Mouse (Mus musculus) forebrain, postnatal 0 days (tissue): ENCODE measurements around the gene Rccd1. TPM values are rescaled to one million over a fixed set of nuclear protein-coding genes. Genes with fewer than 3 reads are reported as not detected.

ENCODE experiments used
- ATAC-seq: fragments of 200-750 bp; cut with Nextera tagmentation; 2 replicates; pipeline ENCODE4 v1.8.0; 2017; ENCODE audit warnings: mild to moderate bottlenecking, moderate library complexity
- DNase-seq: peaks from one replicate; pipeline ENCODE4 v3.0.0-alpha.2; 2015
- H3K27ac ChIP-seq: fragments of 300-500 bp; sonication (generic); 2 replicates; pipeline ENCODE4 v1.5.1; 2014; ENCODE audit warnings: low read depth, mild to moderate bottlenecking, antibody characterized with exemption, low read length, moderate library complexity, mixed read lengths
- H3K27me3 ChIP-seq: fragments of 300-500 bp; sonication (generic); 2 replicates; pipeline ENCODE4 v1.6.1; 2014; ENCODE audit warnings: mild to moderate bottlenecking, low read length, mixed read lengths; ENCODE audit not compliant: insufficient read depth
- H3K36me3 ChIP-seq: fragments of 300-500 bp; sonication (generic); 2 replicates; pipeline ENCODE4 v1.6.1; 2014; ENCODE audit warnings: mild to moderate bottlenecking, moderate library complexity; ENCODE audit not compliant: insufficient read depth
- H3K4me1 ChIP-seq: fragments of 300-500 bp; sonication (generic); 2 replicates; pipeline ENCODE4 v1.6.1; 2014; ENCODE audit warnings: antibody characterized with exemption; ENCODE audit not compliant: insufficient read depth
- H3K4me2 ChIP-seq: fragments of 300-500 bp; sonication (generic); 2 replicates; pipeline ENCODE4 v1.6.1; 2014; ENCODE audit warnings: low read depth, mild to moderate bottlenecking, moderate library complexity
- H3K4me3 ChIP-seq: fragments of 300-500 bp; sonication (generic); 2 replicates; pipeline ENCODE4 v1.5.1; 2014; ENCODE audit warnings: low read depth, low read length, mixed read lengths
- H3K9ac ChIP-seq: fragments of 300-500 bp; sonication (generic); 2 replicates; pipeline ENCODE4 v1.6.1; 2014; ENCODE audit warnings: mild to moderate bottlenecking
- H3K9me3 ChIP-seq: fragments of 300-500 bp; sonication (generic); 2 replicates; pipeline ENCODE4 v1.6.1; 2016; ENCODE audit warnings: low read length
- CTCF ChIP-seq: sonication (generic); IDR thresholded peaks from 2 replicates; pipeline ENCODE4 v1.5.1; 2016; ENCODE audit warnings: antibody characterized with exemption, control low read depth, low read depth
- WGBS: fragments of 180-500 bp; shearing (Covaris S2); extraction: QIAGEN DNeasy Blood & Tissue Kit; methylation state at CpG from one replicate; pipeline ENCODE4 v1.1.7; 2014; 5-methylcytosine and 5-hydroxymethylcytosine counted together
- polyA plus RNA-seq: library from polyadenylated mRNA; unstranded; fragments of >200 nt; fragmentation: Nextera tagmentation; extraction: Ambion mirVana; gene quantifications from 2 replicates; pipeline ENCODE4 v1.2.1, GENCODE M21; 2015
- total RNA-seq: library from RNA; depleted of rRNA; stranded (reverse); fragments of >200 nt; gene quantifications from 2 replicates; pipeline ENCODE4 v1.2.3, GENCODE M21; 2014

The Rccd1 gene
- total and polyA plus RNA-seq, 2 experiments from 2014 or later: 7.0 to 38.9 TPM

DNA sequence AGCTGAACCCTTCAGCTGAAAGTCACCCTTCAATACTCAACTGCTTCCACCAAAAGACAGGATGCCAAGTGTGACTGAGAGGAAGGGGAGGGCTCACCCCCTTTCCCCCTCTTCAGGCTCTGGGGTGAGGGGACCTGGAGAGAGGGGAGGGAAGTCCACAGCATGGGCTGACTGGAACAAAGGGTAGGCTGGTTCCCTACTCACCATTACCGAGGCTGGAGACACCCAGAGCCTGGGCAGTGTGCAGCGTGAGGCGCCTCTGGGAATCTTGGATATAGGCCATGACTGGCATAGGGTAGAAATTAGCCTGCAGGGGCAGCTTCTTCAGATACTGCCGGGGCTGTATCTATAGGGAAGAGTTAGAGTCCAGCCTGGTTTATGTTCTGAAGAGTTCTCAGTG is 33.8 kb upstream of the Rccd1 start:
- Histone ChIP-seq H3K4me2 (no peak overlapping the region), H3K9ac (no peak overlapping the region), H3K4me3 (no peak overlapping the region), H3K27me3 (no peaks in the 10 kb centered on the region), H3K36me3 (peaks cover 89% of the 10 kb centered on the region), H3K4me1 (no peaks in the 10 kb centered on the region), H3K9me3 (no peaks in the 10 kb centered on the region), H3K27ac (no peak overlapping the region)
- ATAC-seq (no peak), DNase-seq (no peak)
- whole genome bisulfite sequencing: 47% methylated on average over 4 of the region's 4 CpGs
- no peak for TF ChIP-seq CTCF

GRCm38 (mm10) chr7:80357156-80357555 is 32.9 kb upstream of the Rccd1 start:
- H3K36me3 ChIP-seq: peaks cover 89% of the 10 kb centered on the region
- no peak for DNase-seq
- H3K9ac ChIP-seq: no peak overlapping the region
- TF ChIP-seq CTCF: no peak
- no peaks in the 10 kb centered on the region for H3K9me3 ChIP-seq
- H3K27ac ChIP-seq: no peak overlapping the region
- WGBS: 17% methylated on average over 8 of the region's 8 CpGs
- no peak overlapping the region for H3K4me2 ChIP-seq
- no peak overlapping the region for H3K4me3 ChIP-seq
- H3K4me1 ChIP-seq: no peaks in the 10 kb centered on the region
- no peaks in the 10 kb centered on the region for H3K27me3 ChIP-seq
- ATAC-seq: peak; percentile 83

GRCm38 (mm10) chr7:80356351-80356750 is 32.1 kb upstream of the Rccd1 start:
- Histone ChIP-seq H3K36me3 (peaks cover 88% of the 10 kb centered on the region), H3K4me2 (no peak overlapping the region), H3K27ac (no peak overlapping the region), H3K9ac (no peak overlapping the region), H3K27me3 (no peaks in the 10 kb centered on the region), H3K4me1 (no peaks in the 10 kb centered on the region), H3K9me3 (no peaks in the 10 kb centered on the region), H3K4me3 (no peak overlapping the region)
- 86% methylated on average over 13 of the region's 13 CpGs for WGBS
- no peak for DNase-seq
- ATAC-seq: no peak
- TF ChIP-seq CTCF: no peak

DNA sequence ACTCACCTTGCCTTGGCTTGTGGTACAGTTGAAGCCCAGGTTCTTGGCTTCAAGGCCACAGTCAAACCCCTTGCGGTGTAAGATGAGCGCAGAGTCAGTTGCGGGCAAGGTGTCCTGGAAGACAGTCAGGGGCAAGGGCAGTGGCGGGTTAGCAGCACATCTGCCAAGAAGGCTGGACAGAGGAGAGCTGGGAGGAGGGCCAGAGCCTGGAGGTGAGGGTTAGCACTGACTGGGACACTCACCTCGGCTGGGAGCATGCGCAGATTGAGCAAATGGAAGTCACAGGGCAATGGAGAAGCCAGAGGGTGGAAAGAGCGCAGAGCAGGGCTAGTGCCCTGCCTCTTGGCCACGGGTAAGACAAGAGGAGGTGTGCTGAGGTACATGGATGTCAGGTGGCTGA is 28.7 kb upstream of the Rccd1 start:
- 93% methylated on average over 8 of the region's 8 CpGs for WGBS
- no peaks in the 10 kb centered on the region for H3K4me1 ChIP-seq
- no peak overlapping the region for H3K9ac ChIP-seq
- no peak for ATAC-seq
- H3K36me3 ChIP-seq: peaks cover 71% of the 10 kb centered on the region
- no peak for TF ChIP-seq CTCF
- no peaks in the 10 kb centered on the region for H3K9me3 ChIP-seq
- no peak overlapping the region for H3K4me2 ChIP-seq
- H3K27me3 ChIP-seq: no peaks in the 10 kb centered on the region
- no peak for DNase-seq
- H3K27ac ChIP-seq: no peak overlapping the region
- no peak overlapping the region for H3K4me3 ChIP-seq

DNA sequence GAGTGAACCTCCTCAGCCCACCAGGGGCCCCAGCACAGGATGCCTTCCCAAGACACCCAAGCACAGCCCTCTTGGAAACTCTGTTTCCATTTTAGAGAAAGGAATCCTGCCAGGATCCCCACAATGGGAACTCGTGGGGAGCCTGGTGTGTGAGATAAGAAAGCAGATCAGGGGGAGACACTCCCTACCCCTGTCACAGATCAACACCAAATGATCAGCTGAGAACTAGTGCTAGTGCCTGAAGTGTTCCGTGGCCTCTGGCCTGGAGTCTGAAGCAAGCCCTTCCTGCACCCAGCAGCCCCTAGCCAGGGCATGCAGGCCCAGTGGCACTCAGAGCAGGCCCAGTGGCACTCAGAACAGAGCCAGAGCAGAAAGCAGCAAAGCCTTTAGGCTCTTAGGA is 26.6 kb upstream of the Rccd1 start:
- Histone ChIP-seq H3K9me3 (no peaks in the 10 kb centered on the region), H3K4me2 (no peak overlapping the region), H3K9ac (no peak overlapping the region), H3K4me1 (no peaks in the 10 kb centered on the region), H3K4me3 (no peak overlapping the region), H3K36me3 (peaks cover 50% of the 10 kb centered on the region), H3K27me3 (no peaks in the 10 kb centered on the region), H3K27ac (no peak overlapping the region)
- no peak for TF ChIP-seq CTCF
- ATAC-seq (no peak), DNase-seq (no peak)
- WGBS: 77% methylated on average over 2 of the region's 2 CpGs

- no peaks in the 10 kb centered on the region for H3K9me3 ChIP-seq
- H3K27me3 ChIP-seq: no peaks in the 10 kb centered on the region
- DNase-seq: no peak
- H3K36me3 ChIP-seq: peaks cover 31% of the 10 kb centered on the region
- H3K4me3 ChIP-seq: no peak overlapping the region
- H3K4me2 ChIP-seq: no peak overlapping the region
- WGBS: 69% methylated on average over 13 of the region's 13 CpGs
- no peak for ATAC-seq
- no peak overlapping the region for H3K27ac ChIP-seq
- H3K4me1 ChIP-seq: no peaks in the 10 kb centered on the region
- no peak overlapping the region for H3K9ac ChIP-seq
- no peak for TF ChIP-seq CTCF
Observed at GRCm38 (mm10) chr7:80347670-80348586, 23.7 kb upstream of the Rccd1 start.

- no peak for TF ChIP-seq CTCF
- WGBS: 91% methylated on average over 5 of the region's 5 CpGs
- peaks cover 5% of the 10 kb centered on the region for H3K4me1 ChIP-seq
Observed at GRCm38 (mm10) chr7:80346830-80347229, 22.6 kb upstream of the Rccd1 start.

More at GRCm38 (mm10) chr7:80346830-80347229, 22.6 kb upstream of the Rccd1 start:
- Histone ChIP-seq H3K4me3 (no peak overlapping the region), H3K9me3 (no peaks in the 10 kb centered on the region), H3K27me3 (no peaks in the 10 kb centered on the region), H3K4me2 (no peak overlapping the region), H3K27ac (no peak overlapping the region), H3K36me3 (peaks cover 21% of the 10 kb centered on the region), H3K9ac (no peak overlapping the region)
- DNase-seq: no peak
- no peak for ATAC-seq
